Mouse (Mus musculus): Measurements from ENCODE around the gene Snrpd2.

DNA sequence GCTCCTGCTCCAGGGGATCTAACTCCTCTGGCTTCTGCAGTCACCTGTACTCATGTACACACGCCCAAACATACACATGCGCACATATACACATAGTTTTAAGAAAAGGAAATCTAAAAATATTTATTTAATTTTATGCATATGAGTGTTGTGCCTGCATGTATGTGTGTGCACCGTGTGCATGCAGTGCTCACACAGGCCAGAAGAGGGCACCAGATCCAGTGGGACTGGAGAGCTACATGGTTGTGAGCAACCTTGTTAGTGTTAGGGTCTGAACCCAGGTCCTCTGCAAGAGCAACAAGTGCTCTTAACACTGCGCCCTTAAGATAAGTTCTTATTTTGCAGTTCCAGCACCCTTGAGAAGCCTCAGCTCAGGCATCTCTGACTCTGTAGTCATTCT, 45.2 kb downstream of the Snrpd2 start:
- TF ChIP-seq CTCF (IDR thresholded peaks at IDR 0.05; ENCODE audit: control insufficient read depth, insufficient read depth, insufficient replicate concordance, low read depth, low read length) (peak; percentile 73; the same call in 1 of the 2 replicates), POLR2A (IDR thresholded peaks at IDR 0.05; ENCODE audit: control insufficient read depth, low read depth, low read length) (no peak)
